Mouse (Mus musculus): ENCODE measurements around the gene Bpi. TPM values are rescaled to one million over a fixed set of nuclear protein-coding genes. Genes with fewer than 3 reads are reported as not detected.

The Bpi gene
- polyA plus RNA-seq, 1 experiment from 2014 or later, result not detected

Small RNA genes within 50 kb of the gene (microRNA-seq; reads per million reads assigned to microRNA genes)
- gene Mir7685, result not detected

Other genes with a start within 250 kb of the Bpi start
- 25.5 and 25.9 TPM in 2 replicates for gene Tti1, start 229.7 kb upstream of the Bpi start, polyA plus RNA-seq (2015; fragmentation: Nextera tagmentation; extraction: Ambion mirVana)
- gene Rprd1b, start 229.6 kb upstream of the Bpi start, polyA plus RNA-seq (2015; fragmentation: Nextera tagmentation; extraction: Ambion mirVana), result 43.8 and 45.6 TPM in 2 replicates
- gene Tgm2, start 111.7 kb upstream of the Bpi start, polyA plus RNA-seq (2015; fragmentation: Nextera tagmentation; extraction: Ambion mirVana), result 66.0 and 70.0 TPM in 2 replicates
- 5.3 and 5.5 TPM in 2 replicates for gene D630003M21Rik, start 28.9 kb upstream of the Bpi start, polyA plus RNA-seq (2015; fragmentation: Nextera tagmentation; extraction: Ambion mirVana)
- gene Lbp, start 48.4 kb downstream of the Bpi start, polyA plus RNA-seq (2015; fragmentation: Nextera tagmentation; extraction: Ambion mirVana), result 11.5 and 14.2 TPM in 2 replicates
- gene Snhg11, start 117.5 kb downstream of the Bpi start, polyA plus RNA-seq (2015; fragmentation: Nextera tagmentation; extraction: Ambion mirVana), result 1.7 and 2.9 TPM in 2 replicates
- gene Ralgapb, start 151.8 kb downstream of the Bpi start, polyA plus RNA-seq (2015; fragmentation: Nextera tagmentation; extraction: Ambion mirVana), result 16.2 and 17.7 TPM in 2 replicates
- not detected in 2 replicates for gene Adig, start 244.5 kb downstream of the Bpi start, polyA plus RNA-seq (2015; fragmentation: Nextera tagmentation; extraction: Ambion mirVana)

Measured in lung, embryonic 15.5 days (tissue).